Mouse (Mus musculus): ENCODE measurements at regions not wholly inside any gene's neighbourhood (a gene's known extent, or its start where the extent isn't known, plus 50 kb on each side); places are given as distances from the start of the nearest gene placed in this dataset.

DNA sequence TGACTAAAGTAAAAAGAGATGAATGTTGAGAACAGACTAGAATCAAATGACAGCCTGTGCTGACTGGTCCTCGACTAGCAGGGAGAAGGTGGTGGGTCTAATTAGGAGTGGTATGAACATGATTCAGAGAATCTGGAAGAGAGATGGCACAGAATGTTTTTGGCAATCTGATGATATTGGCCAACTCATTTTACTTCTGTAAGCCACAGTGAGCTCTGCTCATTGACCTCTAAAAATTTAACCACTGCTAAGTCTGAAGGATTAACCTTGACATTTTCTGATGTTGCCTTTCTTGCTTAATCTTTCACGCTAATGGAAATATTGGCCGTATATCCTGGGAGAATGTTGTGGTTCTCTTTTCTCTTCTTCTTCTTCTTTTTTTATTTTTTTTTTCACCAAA is 1041.6 kb upstream of the Got2 start:
- TF ChIP-seq POLR2A (IDR thresholded peaks at IDR 0.05; ENCODE audit: borderline replicate concordance, extremely low read depth, insufficient read depth, insufficient read length, poor library complexity, severe bottlenecking) (no peak), CTCF (IDR thresholded peaks at IDR 0.05; ENCODE audit: borderline replicate concordance, extremely low read depth, insufficient read depth, insufficient read length) (no peak)
- DNase-seq (ENCODE audit: low read depth): no peak

DNA sequence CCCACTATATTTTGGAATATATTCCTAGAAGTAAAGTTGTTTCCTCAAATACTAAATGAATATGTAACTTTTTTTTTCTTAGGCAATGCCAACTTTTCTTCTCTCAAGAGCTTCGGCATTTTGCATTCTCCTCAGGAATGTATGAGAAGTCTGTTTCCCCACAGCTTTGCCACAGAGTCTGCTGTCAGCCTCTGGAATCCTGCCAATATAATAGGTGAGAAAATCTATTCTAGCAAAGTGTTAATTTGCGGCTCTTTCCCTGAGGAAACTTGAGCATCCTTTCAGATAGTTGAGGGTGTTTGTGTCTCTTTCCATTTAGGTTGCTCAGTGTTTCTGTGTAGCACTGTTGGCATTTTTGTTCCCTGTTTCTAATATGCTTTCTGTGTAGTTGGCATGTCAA is 992.6 kb upstream of the Got2 start:
- peak; percentile 78 for DNase-seq (ENCODE audit: low read depth)
- no peak for TF ChIP-seq CTCF (IDR thresholded peaks at IDR 0.05; ENCODE audit: borderline replicate concordance, extremely low read depth, insufficient read depth, insufficient read length)
- no peak for TF ChIP-seq POLR2A (IDR thresholded peaks at IDR 0.05; ENCODE audit: borderline replicate concordance, extremely low read depth, insufficient read depth, insufficient read length, poor library complexity, severe bottlenecking)

DNA sequence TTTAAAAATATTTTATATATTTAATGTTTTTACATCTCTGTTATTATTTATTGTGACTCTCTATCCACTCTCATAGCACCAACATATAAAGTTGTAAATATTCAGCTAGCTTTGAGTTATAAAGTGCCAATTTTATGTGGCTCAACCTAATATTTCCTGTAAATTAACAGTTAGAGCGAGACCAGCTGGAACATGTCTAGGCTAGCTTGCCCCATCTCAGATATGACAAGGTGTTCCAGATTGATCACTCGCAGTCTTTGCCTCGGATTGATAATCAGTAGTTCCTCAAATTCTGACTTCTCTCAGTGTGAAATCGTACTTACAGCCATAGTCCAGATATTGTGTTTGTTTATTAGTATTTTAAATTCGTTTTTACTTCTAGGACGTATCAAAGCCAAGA is 990.4 kb upstream of the Got2 start:
- TF ChIP-seq POLR2A (IDR thresholded peaks at IDR 0.05; ENCODE audit: borderline replicate concordance, extremely low read depth, insufficient read depth, insufficient read length, poor library complexity, severe bottlenecking) (no peak), CTCF (IDR thresholded peaks at IDR 0.05; ENCODE audit: borderline replicate concordance, extremely low read depth, insufficient read depth, insufficient read length) (no peak)
- no peak for DNase-seq (ENCODE audit: low read depth)

DNA sequence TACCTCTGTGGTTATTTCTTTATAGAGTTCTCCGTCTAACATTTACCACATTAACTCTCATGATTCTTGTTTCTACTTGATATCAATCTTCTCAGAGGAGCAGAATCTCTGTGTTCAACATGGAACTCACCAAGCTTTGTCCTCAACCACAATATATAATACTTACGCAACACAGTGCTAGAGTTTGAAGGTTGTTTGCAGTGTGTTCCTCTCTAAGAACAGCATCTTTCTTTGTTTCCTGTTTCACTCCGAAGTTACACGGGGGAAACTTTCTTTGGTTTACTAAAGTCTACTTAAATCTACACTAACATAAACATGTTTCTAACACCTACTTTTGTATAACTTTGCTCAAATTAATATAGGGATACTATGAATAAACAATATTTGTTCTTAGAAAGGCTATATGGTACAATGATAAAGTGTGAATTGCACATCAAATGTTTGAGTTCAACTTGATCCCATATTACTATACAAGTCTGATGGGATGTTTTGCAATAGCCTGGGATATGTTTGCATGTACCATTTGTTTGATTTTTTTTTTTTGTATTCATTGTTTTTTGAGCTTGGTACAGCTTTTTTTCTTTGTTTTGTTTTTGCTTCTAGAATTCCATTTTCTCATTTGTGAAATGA is 985.2 kb upstream of the Got2 start:
- TF ChIP-seq POLR2A (IDR thresholded peaks at IDR 0.05; ENCODE audit: borderline replicate concordance, extremely low read depth, insufficient read depth, insufficient read length, poor library complexity, severe bottlenecking): no peak
- no peak for TF ChIP-seq CTCF (IDR thresholded peaks at IDR 0.05; ENCODE audit: borderline replicate concordance, extremely low read depth, insufficient read depth, insufficient read length)
- no peak for DNase-seq (ENCODE audit: low read depth)

DNA sequence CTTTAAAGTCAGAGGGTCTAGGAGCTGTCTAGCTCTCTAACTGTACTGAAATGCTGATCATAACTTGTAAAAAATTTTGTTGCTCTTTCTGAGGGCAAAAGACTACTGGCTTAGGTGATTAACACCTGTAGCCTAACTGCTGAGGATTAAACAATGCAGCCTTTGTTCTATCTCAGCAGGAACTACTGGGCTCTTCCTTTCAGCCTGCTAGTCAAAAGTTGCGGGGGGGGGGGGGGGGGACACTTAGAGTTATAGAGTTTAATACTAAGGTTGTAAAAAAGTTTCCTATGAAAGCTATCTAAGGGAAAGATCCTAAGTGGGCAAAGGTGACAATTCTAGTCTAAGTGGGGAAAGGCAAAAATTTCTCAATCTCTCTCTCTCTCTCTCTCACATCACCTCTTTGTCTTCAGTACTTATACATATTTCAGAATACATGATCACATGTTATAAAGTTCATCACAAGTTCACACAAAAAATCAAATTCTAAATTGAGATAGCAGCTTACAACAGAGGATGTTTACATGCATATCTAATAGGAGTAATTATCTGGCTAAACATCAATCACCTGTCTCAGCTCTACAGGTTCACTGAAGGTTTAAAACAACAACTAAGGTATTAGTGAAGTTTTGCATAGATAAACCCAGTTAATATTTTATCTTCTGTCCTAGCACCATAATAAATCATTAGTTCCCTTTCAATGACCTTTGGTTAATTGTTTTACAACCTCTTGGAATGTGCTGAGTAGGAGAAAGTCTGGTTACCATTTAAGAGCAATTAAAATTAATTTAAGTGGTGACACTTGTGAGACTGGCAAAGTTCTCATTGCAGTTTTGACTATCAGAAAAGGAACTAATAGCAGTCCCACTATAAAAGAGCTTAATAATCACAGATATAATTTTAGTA is 980.1 kb upstream of the Got2 start:
- no peak for TF ChIP-seq CTCF (IDR thresholded peaks at IDR 0.05; ENCODE audit: borderline replicate concordance, extremely low read depth, insufficient read depth, insufficient read length)
- no peak for TF ChIP-seq POLR2A (IDR thresholded peaks at IDR 0.05; ENCODE audit: borderline replicate concordance, extremely low read depth, insufficient read depth, insufficient read length, poor library complexity, severe bottlenecking)
- DNase-seq (ENCODE audit: low read depth): no peak

DNA sequence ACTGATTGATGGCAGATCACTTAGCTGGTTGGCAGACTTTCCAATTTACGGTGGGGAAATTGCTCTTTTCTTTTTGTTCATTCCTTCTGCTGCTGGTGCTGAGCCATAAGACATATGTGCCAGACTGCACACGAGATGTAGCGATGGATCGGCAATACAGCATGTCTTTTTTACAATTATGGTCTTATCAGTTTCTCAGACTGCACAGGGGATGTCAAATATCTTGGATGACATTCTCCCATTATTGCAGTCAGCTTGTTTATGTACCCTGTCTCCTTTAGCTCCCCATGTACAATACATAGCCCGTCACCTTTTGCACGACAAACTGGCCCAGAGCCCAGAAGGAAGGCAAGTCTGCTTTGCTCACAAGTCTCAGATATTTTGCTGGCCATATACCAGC is 976.3 kb upstream of the Got2 start:
- peak; percentile 95 for DNase-seq (ENCODE audit: low read depth)
- TF ChIP-seq POLR2A (IDR thresholded peaks at IDR 0.05; ENCODE audit: borderline replicate concordance, extremely low read depth, insufficient read depth, insufficient read length, poor library complexity, severe bottlenecking) (no peak), CTCF (IDR thresholded peaks at IDR 0.05; ENCODE audit: borderline replicate concordance, extremely low read depth, insufficient read depth, insufficient read length) (no peak)

DNA sequence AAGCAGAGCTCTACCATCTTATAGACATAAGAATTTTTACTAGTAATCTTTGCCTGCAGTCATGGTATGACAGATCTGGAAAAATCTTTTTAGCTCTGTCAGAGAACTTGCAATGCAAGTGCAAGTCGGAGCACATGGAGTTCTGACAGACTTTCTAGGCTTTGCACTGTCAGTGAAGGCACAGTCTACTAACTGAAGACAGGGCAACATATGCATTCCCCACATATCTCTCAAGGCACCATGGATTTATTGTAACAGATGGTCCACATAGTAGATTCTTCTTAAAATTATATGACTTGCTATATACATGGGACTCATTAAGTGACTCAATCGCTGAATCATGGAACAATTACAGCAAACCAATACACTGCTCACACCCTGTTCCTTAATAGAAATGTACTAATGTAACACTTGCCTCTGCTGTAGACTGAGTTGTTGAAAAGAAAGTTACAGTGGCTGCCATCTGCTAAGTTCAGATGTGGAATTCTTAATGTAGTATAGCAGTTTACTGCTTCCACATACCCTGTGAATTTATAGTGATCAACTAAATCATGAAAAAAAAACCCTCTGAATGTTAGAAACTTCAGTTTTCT is 972.6 kb upstream of the Got2 start:
- no peak for TF ChIP-seq CTCF (IDR thresholded peaks at IDR 0.05; ENCODE audit: borderline replicate concordance, extremely low read depth, insufficient read depth, insufficient read length)
- no peak for TF ChIP-seq POLR2A (IDR thresholded peaks at IDR 0.05; ENCODE audit: borderline replicate concordance, extremely low read depth, insufficient read depth, insufficient read length, poor library complexity, severe bottlenecking)
- DNase-seq (ENCODE audit: low read depth): peak; percentile 59

DNA sequence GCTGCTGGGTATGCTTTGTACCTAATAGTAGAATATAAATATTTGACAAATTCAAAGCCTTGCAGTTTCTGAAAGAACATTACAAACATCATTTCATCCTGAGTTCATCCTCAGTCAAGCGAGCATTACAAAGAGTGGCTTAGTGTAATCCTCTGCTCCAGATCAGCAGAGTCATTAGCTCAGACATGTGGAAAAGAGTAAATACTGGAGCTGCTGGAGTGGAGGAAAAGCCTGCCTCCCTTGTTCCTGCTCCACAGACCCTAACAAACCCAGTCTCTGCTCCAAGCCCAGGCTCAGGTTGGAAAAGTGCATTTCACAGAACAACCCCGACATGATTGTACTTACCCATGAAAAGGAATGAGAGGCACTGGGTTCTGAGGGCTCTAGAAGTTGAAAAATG is 955.2 kb upstream of the Got2 start:
- DNase-seq (ENCODE audit: low read depth): peak; percentile 52
- TF ChIP-seq CTCF (IDR thresholded peaks at IDR 0.05; ENCODE audit: borderline replicate concordance, extremely low read depth, insufficient read depth, insufficient read length) (no peak), POLR2A (IDR thresholded peaks at IDR 0.05; ENCODE audit: borderline replicate concordance, extremely low read depth, insufficient read depth, insufficient read length, poor library complexity, severe bottlenecking) (no peak)

DNA sequence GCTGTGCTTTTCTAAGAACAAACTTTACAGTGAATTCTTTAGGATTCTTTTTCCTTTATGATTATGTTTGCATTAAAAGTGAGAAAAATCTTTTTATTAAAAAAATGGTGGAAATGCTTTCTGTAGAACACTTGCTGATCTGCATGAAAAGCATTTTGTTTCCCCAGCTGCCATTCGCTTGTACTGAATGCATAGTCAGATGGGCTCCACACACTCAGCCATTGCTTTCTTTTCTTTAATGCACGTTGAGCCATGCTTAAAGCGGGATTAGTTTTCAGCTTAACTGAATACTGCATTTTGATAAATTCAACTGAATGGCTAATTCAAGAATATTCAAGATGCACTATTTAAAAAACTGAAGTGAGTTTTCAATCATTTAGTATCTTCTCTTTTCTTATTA is 947.2 kb upstream of the Got2 start:
- no peak for TF ChIP-seq POLR2A (IDR thresholded peaks at IDR 0.05; ENCODE audit: borderline replicate concordance, extremely low read depth, insufficient read depth, insufficient read length, poor library complexity, severe bottlenecking)
- TF ChIP-seq CTCF (IDR thresholded peaks at IDR 0.05; ENCODE audit: borderline replicate concordance, extremely low read depth, insufficient read depth, insufficient read length): no peak
- peak; percentile 73 for DNase-seq (ENCODE audit: low read depth)

DNA sequence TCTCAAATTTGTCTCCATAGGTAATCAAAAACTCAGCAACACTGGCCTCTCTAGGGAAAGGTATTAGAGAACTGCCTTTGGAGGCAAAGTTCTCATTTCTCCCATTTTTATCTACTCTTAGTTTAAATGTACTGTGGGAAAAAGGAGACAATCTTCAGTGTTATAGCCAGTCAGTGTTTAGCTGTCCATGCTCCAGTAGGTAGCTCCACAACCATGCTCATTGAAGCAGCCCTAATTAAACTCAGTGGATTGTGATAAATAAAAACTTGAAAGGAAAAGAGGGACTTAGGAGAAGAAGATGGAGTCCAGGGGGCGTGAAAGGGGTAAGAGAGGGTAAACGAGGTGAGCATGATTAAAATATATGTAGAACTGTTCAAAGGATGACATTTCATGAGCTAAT is 946.3 kb upstream of the Got2 start:
- no peak for TF ChIP-seq POLR2A (IDR thresholded peaks at IDR 0.05; ENCODE audit: borderline replicate concordance, extremely low read depth, insufficient read depth, insufficient read length, poor library complexity, severe bottlenecking)
- no peak for TF ChIP-seq CTCF (IDR thresholded peaks at IDR 0.05; ENCODE audit: borderline replicate concordance, extremely low read depth, insufficient read depth, insufficient read length)
- DNase-seq (ENCODE audit: low read depth): no peak

DNA sequence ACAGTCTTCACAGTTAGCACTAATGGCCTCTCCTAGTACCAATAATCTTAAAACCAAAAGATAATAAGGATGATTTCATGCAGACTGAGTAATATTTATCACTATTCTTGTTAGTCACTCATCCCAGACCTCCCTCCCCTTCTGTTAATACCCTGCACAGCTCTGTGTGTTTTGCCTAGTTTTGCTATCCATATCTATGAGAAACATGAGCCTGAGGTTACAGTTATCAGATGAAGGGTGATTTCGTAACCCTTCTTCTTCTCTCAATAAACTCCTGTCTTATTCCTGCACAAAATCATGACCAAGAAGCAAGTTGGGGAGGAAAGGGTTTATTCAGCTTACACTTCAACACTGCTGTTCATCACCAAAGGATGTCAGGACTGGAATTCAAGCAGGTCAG is 940.9 kb upstream of the Got2 start:
- TF ChIP-seq CTCF (IDR thresholded peaks at IDR 0.05; ENCODE audit: borderline replicate concordance, extremely low read depth, insufficient read depth, insufficient read length): no peak
- no peak for TF ChIP-seq POLR2A (IDR thresholded peaks at IDR 0.05; ENCODE audit: borderline replicate concordance, extremely low read depth, insufficient read depth, insufficient read length, poor library complexity, severe bottlenecking)
- no peak for DNase-seq (ENCODE audit: low read depth)
